Mouse (Mus musculus) lung, adult 2 months (tissue): ENCODE results near the gene Pla2g2f. TPM values are rescaled to one million over a fixed set of nuclear protein-coding genes. Genes with fewer than 3 reads are reported as not detected.

Experiments used
- DNase-seq: peaks from one replicate; pipeline ENCODE4 v3.0.0; 2022
- H3K4me1 ChIP-seq: fragments of 200-500 bp; 2 replicates; pipeline ENCODE4 v1.6.1; 2011; ENCODE audit warnings: low read length; ENCODE audit not compliant: control insufficient read depth, insufficient read depth
- H3K4me3 ChIP-seq: fragments of 200-500 bp; replicated peaks from 2 replicates; pipeline ENCODE3; 2011; ENCODE audit warnings: low read depth, mild to moderate bottlenecking, control low read depth, low read length; ENCODE audit errors: extremely low read depth
- CTCF ChIP-seq: fragments of 200-500 bp; IDR thresholded peaks from 2 replicates; pipeline ENCODE4 v1.5.1; 2011; ENCODE audit warnings: mild to moderate bottlenecking, low read length, control low read depth; ENCODE audit not compliant: insufficient read depth
- POLR2A ChIP-seq: fragments of 200-500 bp; IDR thresholded peaks from 2 replicates; pipeline ENCODE4 v1.6.1; 2011; ENCODE audit warnings: low read depth, mild to moderate bottlenecking, control low read depth, low read length, borderline replicate concordance; ENCODE audit errors: extremely low read depth
- WGBS: fragments of 180-500 bp; shearing (Covaris S2); methylation state at CpG from one replicate; pipeline ENCODE4 v1.1.7; 2018; 5-methylcytosine and 5-hydroxymethylcytosine counted together
- polyA plus RNA-seq: library from polyadenylated mRNA; depleted of rRNA; stranded (reverse); fragments of >200 nt; gene quantifications from 2 replicates; pipeline ENCODE4 v1.2.3, GENCODE M21; 2012; rRNA removed

The Pla2g2f gene
- polyA plus RNA-seq, 1 experiment = 5.2 TPM

- WGBS = 82% methylated on average over 11 of the region's 11 CpGs
- no peak for TF ChIP-seq CTCF
- TF ChIP-seq POLR2A = no peak
- no peak for DNase-seq
- H3K4me1 ChIP-seq = no peaks in the 10 kb centered on the region
- H3K4me3 ChIP-seq = no peak overlapping the region
Measured at GRCm38 (mm10) chr4:138709246-138709645, 48.2 kb downstream of the Pla2g2f start.

- TF ChIP-seq POLR2A = no peak
- TF ChIP-seq CTCF = peak; percentile 80
- DNase-seq = peak; percentile 64
- Histone ChIP-seq H3K4me3 (no peak overlapping the region), H3K4me1 (no peaks in the 10 kb centered on the region)
- 7% methylated on average over 7 of the region's 7 CpGs for WGBS
Measured at GRCm38 (mm10) chr4:138708636-138709035, 48.8 kb downstream of the Pla2g2f start.

GRCm38 (mm10) chr4:138706620-138707019 is 50.8 kb downstream of the Pla2g2f start:
- H3K4me3 ChIP-seq = no peak overlapping the region
- 93% methylated on average over 8 of the region's 8 CpGs for WGBS
- no peaks in the 10 kb centered on the region for H3K4me1 ChIP-seq
- no peak for DNase-seq
- TF ChIP-seq POLR2A (no peak), CTCF (no peak)

- Histone ChIP-seq H3K4me1 (no peaks in the 10 kb centered on the region), H3K4me3 (no peak overlapping the region)
- no peak for DNase-seq
- WGBS = 80% methylated on average over 4 of the region's 4 CpGs
- TF ChIP-seq POLR2A (no peak), CTCF (no peak)
Measured at GRCm38 (mm10) chr4:138704169-138704568, 53.3 kb downstream of the Pla2g2f start.

GRCm38 (mm10) chr4:138703591-138703990 is 53.8 kb downstream of the Pla2g2f start:
- no peak for TF ChIP-seq POLR2A
- TF ChIP-seq CTCF = no peak
- WGBS = 72% methylated on average over 7 of the region's 7 CpGs
- Histone ChIP-seq H3K4me3 (no peak overlapping the region), H3K4me1 (no peaks in the 10 kb centered on the region)
- DNase-seq = no peak

- Histone ChIP-seq H3K4me3 (no peak overlapping the region), H3K4me1 (no peaks in the 10 kb centered on the region)
- no peak for TF ChIP-seq POLR2A
- no peak for TF ChIP-seq CTCF
- DNase-seq = no peak
- 60% methylated on average over 8 of the region's 8 CpGs for WGBS
Measured at GRCm38 (mm10) chr4:138702528-138702927, 54.9 kb downstream of the Pla2g2f start.

- Histone ChIP-seq H3K4me3 (no peak overlapping the region), H3K4me1 (no peaks in the 10 kb centered on the region)
- WGBS = 54% methylated on average over 2 of the region's 2 CpGs
- no peak for DNase-seq
- TF ChIP-seq CTCF = no peak
- no peak for TF ChIP-seq POLR2A
Measured at GRCm38 (mm10) chr4:138702031-138702430, 55.4 kb downstream of the Pla2g2f start.

- TF ChIP-seq POLR2A = no peak
- no peak for TF ChIP-seq CTCF
- no peak overlapping the region for H3K4me3 ChIP-seq
- 61% methylated on average over 8 of the region's 8 CpGs for WGBS
- no peak for DNase-seq
- H3K4me1 ChIP-seq = no peaks in the 10 kb centered on the region
Measured at GRCm38 (mm10) chr4:138701111-138701510, 56.3 kb downstream of the Pla2g2f start.

Other genes with a start within 250 kb of the Pla2g2f start
- gene Vwa5b1, start 121.7 kb downstream of the Pla2g2f start, polyA plus RNA-seq = 0.09 and 0.23 TPM in 2 replicates
- gene Pla2g2c, start 32.8 kb downstream of the Pla2g2f start, polyA plus RNA-seq = 0.69 and 0.93 TPM in 2 replicates
- gene Ubxn10, start 20.5 kb downstream of the Pla2g2f start, polyA plus RNA-seq = 25.2 and 28.6 TPM in 2 replicates
- gene Pla2g2d, start 18.1 kb upstream of the Pla2g2f start, polyA plus RNA-seq = 2.5 and 2.6 TPM in 2 replicates
- 0.57 and 1.3 TPM in 2 replicates for gene Pla2g5, start 105.9 kb upstream of the Pla2g2f start, polyA plus RNA-seq
- not detected in 2 replicates for gene Gm13030, start 116.3 kb upstream of the Pla2g2f start, polyA plus RNA-seq
- gene Pla2g2e, start 120.3 kb upstream of the Pla2g2f start, polyA plus RNA-seq = 1.2 and 2.2 TPM in 2 replicates
- 8.4 and 9.1 TPM in 2 replicates for gene Otud3, start 156.3 kb upstream of the Pla2g2f start, polyA plus RNA-seq
- 74.5 and 93.5 TPM in 2 replicates for gene Rnf186, start 209.5 kb upstream of the Pla2g2f start, polyA plus RNA-seq
- gene Tmco4, start 215.3 kb upstream of the Pla2g2f start, polyA plus RNA-seq = 14.7 and 15.1 TPM in 2 replicates